Mouse (Mus musculus): ENCODE results near the gene Ctrl. TPM values are rescaled to one million over a fixed set of nuclear protein-coding genes. Genes with fewer than 3 reads are reported as not detected.
A peak's percentile ranks its signal among the peaks of the same experiment; 100 is the strongest.
"Not testable (repeated sequence)": the region's sequence is repeated elsewhere in the genome, so short reads cannot be mapped to it uniquely, and the experiment has no call there.

Gene Ctrl
- total RNA-seq (2021): 1 to 10 TPM; 1.4 to 1.5 TPM
- long read RNA-seq, experiment 1: 0 reads
- long read RNA-seq, experiment 2, partial matches to known transcripts: 0 of 4 reads
- long read RNA-seq, experiment 2, other reads (novel, unspliced or antisense): 4 of 4 reads

- DNase-seq (ENCODE audit: low spot score in 2 of 2): no peak
- Histone ChIP-seq H3K4me3 (no peak within 1 kb of the TSS), H3K27ac (no peak within 1 kb of the TSS)
- no peak for TF ChIP-seq CTCF (conservative IDR thresholded peaks at IDR 0.05)
Observed at GRCm38 (mm10) chr8:105933762-105934161, at the start of gene Ctrl. Ctrl (minus strand) TSS chr8:105933862.

DNA sequence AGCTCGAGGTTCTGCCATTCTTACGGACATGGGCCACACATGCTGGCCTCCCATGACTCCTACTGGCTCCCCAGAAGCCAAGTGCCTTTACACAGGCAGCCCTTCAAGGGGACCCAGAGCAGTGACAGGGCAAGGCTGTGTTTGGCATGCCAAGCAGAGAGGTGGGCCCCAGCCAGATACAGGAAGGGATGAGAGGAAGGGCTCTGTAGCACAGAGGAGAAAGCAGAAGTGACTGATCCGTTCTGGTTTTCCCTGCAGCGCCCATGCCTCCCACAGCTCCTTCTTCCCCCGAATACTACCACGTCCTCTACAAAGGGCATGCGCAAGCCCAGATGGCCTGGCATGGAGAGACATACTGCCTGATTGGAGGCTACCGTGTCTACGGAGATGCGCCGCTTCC lies 49.7 kb upstream of the Ctrl start:
- not testable (repeated sequence) for H3K27ac ChIP-seq; DNase-seq (ENCODE audit: low spot score in 2 of 2); H3K4me3 ChIP-seq

DNA sequence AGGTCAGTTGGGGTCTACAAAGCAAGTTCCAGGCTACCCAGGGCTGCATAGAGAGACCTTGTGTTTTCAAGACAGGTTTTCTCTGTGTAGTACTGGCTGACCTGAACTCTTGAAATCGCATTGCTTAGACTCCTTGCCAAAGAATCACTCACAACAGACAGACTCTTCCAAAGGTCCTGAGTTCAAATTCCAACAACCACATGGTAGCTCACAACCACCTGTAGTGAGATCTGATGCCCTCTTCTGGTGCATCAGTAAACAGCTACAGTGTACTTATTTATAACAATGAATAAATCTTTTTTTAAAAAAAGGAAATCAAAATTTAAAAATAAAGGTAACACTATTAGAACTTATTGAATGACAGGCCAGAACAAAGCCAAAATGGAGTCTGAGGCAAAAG lies 47.5 kb upstream of the Ctrl start:
- TF ChIP-seq CTCF (conservative IDR thresholded peaks at IDR 0.05): peak; percentile 62
- DNase-seq (ENCODE audit: low spot score in 2 of 2): no peak

DNA sequence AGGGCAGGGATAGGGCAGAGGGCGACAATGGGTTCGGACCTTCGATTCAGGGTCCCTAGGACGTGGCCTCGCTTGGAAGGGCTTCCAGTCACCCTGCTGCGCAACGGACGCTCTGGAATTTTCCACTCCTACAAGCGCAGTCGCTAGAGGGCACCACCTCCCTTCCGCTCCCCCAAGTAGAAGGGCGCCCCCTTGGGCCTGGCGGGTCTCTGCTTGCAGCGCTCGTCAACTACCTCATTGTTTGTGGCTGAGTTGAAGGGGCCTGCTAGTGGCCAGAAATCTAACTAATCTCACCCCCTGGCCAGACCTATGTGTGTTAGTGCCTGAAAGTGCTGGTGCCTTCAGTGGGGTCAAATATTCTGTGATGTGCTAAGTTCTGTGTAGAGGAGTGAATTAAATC lies 45.7 kb upstream of the Ctrl start, which contains the start of gene Dpep3:
TSS of gene Dpep3 (minus strand) at position 105 of the 400 bp plus-strand sequence.
- Histone ChIP-seq H3K4me3 (no peak within 1 kb of the TSS), H3K27ac (no peak within 1 kb of the TSS)
- no peak for TF ChIP-seq CTCF (conservative IDR thresholded peaks at IDR 0.05)
- DNase-seq (ENCODE audit: low spot score in 2 of 2): no peak

More for the DNA sequence above, 47.5 kb upstream of the Ctrl start:
- no peak overlapping the region for H3K4me3 ChIP-seq
- H3K27ac ChIP-seq: no peak overlapping the region

- Histone ChIP-seq H3K4me3 (no peak overlapping the region), H3K27ac (no peak overlapping the region)
- TF ChIP-seq CTCF (conservative IDR thresholded peaks at IDR 0.05): no peak
- DNase-seq (ENCODE audit: low spot score in 2 of 2): no peak
Observed at GRCm38 (mm10) chr8:105975363-105975762, 41.7 kb upstream of the Ctrl start.

DNA sequence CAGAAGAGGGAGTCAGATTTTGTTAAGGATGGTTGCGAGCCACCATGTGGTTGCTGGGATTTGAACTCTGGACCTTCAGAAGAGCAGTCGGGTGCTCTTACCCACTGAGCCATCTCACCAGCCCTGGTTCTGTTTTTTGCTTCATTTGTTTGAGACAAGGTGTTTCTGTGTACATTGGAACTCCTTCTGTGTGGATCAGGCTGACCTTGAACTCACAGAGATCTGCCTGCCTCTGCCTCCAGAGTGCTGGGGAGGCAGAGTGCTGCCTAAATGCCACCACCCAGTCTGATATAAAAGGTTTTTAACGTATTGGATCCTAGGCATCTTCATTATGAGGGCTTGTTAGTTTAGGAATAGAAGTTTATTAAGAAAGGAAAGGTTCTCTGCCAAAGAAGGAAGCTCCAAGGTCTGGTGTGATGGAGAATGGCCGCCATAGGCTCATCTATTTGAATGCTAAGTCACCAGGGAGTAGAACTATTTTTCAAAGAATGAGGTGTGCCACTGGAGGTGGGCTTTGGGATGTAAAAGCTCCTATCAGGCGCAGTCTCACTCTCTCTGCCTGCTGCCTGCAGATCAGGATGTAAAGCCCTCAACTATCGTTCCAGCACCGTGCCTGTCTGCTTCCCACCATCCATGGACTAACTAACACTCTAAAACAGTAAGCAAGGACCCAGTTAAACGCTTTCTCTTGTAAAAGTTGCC lies 37.5 kb upstream of the Ctrl start:
- TF ChIP-seq CTCF (conservative IDR thresholded peaks at IDR 0.05): no peak
- no peak for DNase-seq (ENCODE audit: low spot score in 2 of 2)
- H3K27ac ChIP-seq: no peak overlapping the region
- H3K4me3 ChIP-seq: no peak overlapping the region

DNA sequence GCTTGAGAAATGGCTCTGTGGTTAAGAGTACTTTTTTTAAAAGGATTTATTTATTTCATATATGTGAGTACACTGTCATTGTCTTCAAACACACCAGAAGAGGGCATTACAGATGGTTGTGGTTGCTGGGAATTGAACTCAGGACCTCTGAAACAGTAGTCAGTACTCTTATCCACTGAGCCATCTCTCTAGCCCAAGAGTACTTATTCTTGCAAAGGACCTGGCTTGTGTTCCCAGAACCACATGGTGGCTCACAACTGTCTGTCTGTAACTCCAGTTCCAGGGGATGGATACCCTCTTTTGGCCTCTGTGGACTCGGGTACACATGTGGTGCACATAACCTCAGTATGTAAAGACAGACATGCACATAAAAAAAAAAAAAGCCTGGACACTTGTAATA lies 35.7 kb upstream of the Ctrl start:
- Histone ChIP-seq H3K27ac (no peak overlapping the region), H3K4me3 (no peak overlapping the region)
- DNase-seq (ENCODE audit: low spot score in 2 of 2): no peak
- TF ChIP-seq CTCF (conservative IDR thresholded peaks at IDR 0.05): no peak

DNA sequence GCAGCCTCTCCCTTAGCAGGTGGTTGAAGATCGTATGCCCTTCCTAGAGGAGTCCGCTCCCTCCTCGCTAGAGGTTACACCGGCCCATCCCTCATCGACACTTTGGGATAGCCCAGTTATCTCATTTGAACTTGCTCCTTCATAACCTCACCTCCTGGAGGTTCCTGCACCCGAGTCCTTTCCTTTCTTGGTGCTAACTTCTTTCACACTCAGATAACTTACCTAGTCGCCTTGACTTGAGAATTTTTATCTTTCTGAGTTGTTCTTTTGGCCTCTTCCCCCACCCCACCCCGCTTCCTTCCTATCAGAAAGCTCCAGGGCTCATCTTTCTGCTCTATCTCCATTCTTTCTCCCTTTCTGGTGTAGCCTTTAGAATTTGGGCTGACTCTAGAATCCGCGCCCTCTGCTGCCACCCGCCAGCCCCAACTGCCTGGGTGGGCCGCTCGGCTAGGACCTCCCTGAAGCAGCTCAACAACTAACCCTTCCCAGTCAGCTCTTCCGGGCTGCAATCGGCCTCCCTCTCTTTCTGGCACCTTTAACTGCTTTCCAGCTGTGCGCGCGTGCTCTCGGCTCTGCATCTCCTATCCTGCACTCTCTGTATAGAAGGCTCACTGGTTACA lies 33.1 kb upstream of the Ctrl start:
- DNase-seq (ENCODE audit: low spot score in 2 of 2): no peak
- no peak for TF ChIP-seq CTCF (conservative IDR thresholded peaks at IDR 0.05)
- peak overlapping the region; percentile 62 for H3K4me3 ChIP-seq
- H3K27ac ChIP-seq: no peak overlapping the region

DNA sequence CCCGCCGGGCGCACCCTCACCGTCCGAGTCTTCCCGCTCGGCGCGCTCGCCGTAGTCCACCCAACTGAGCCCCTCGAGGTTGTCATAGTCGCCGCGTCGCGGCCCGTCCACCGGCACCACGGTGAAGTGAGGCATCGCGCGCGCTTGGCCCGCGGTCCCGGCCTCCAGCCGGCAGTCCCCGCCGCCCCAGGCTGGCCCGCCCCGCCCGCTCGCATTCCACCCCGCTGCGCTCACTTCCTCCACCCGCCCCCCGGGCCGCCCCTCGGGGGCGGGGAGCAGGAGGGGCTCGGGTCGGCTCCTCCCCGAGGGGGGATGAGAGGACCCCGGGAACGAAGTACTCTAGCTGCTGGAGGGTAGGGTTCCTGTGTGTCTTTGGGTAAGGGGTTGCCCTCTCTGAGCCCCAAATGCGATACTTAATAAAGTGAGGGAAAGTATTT lies 32.3 kb upstream of the Ctrl start, which contains the start of gene Slc12a4:
TSS of gene Slc12a4 (minus strand) at position 193 of the 437 bp plus-strand sequence.
- Histone ChIP-seq H3K27ac (peak within 1 kb of the TSS; percentile 85), H3K4me3 (peak within 1 kb of the TSS; percentile 62)
- peak; percentile 23 to 49 for DNase-seq (ENCODE audit: low spot score in 2 of 2)
- TF ChIP-seq CTCF (conservative IDR thresholded peaks at IDR 0.05): no peak

GRCm38 (mm10) chr8:105965266-105965904 lies 31.7 kb upstream of the Ctrl start:
- peak overlapping the region; percentile 85 for H3K27ac ChIP-seq
- no peak for DNase-seq (ENCODE audit: low spot score in 2 of 2)
- TF ChIP-seq CTCF (conservative IDR thresholded peaks at IDR 0.05): no peak
- peak overlapping the region; percentile 62 for H3K4me3 ChIP-seq

DNA sequence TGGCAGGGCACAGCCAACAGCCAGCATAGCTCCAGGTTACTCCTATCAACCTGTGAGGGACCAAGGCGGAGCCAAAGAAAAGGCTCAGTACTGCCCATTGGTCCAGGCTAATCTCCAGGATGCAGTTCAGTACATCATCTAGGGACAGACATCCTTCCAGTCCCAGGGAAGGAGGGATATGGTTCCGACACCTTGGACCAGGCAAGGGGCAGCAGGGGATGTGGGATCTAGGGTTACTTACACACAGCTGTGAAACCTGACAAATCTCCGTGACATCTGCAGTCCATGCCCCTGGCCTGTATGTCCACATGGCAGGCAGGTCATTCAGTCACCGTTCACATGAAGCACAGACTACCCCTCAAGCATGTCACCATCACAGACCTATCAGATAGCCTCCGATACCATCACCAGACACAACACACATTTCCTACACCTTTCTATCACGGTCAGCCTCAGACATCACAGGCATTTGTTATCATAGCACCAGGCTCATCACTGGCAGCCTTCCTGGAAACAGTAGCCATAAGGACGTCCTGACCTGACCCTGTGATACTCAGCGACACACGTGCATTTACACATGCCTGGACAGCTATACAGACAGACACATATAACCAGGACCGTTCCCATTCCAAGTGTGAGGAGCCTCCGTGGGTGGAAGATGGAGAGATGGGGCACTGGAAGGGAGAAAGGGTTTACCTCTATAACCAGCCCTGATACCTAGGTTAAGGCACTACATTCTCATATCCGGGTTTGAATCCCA lies 31.0 kb upstream of the Ctrl start:
- Histone ChIP-seq H3K27ac (no peak overlapping the region), H3K4me3 (peak overlapping the region; percentile 62)
- DNase-seq (ENCODE audit: low spot score in 2 of 2): no peak
- TF ChIP-seq CTCF (conservative IDR thresholded peaks at IDR 0.05): no peak

DNA sequence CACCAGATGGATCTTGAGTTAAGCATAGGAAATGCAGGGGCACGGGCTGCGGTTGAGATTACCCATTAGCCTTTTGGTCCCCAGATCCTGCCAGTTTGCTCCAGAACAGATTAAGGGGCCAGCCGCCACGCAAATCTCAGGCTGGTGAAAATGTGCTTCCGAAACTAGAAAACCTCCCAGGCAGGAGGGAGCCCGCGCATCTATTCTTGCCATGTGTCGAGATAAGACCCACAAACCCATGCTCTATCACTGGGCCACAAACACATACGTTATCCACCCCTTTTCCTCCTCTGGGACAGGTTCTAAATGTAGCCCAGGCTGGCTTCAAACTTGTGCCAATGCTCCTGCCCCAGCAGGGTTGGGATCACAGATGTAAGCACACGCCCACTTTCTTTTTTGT lies 27.9 kb upstream of the Ctrl start:
- no peak for DNase-seq (ENCODE audit: low spot score in 2 of 2)
- no peak overlapping the region for H3K4me3 ChIP-seq
- no peak overlapping the region for H3K27ac ChIP-seq
- no peak for TF ChIP-seq CTCF (conservative IDR thresholded peaks at IDR 0.05)

All from layer of hippocampus, adult 2 months (tissue).